Mouse (Mus musculus): ENCODE results near the gene Arpin.

GRCm38 (mm10) chr7:79894790-79895189 lies 40.4 kb downstream of the Arpin start:
- TF ChIP-seq POLR2A (IDR thresholded peaks at IDR 0.05; ENCODE audit: borderline replicate concordance, extremely low read depth, low read depth, low read length) = no peak
- no peak for TF ChIP-seq CTCF (IDR thresholded peaks at IDR 0.05; ENCODE audit: insufficient read depth, low read length)

Measured in lung, adult 2 months (tissue).